Comparison of ENCODE assay signal across 8 mouse cellular contexts in genomic region chrX:85775879-85776543, GRCm38 (mm10). TPM values are rescaled to one million over a fixed set of nuclear protein-coding genes. Genes with fewer than 3 reads are reported as not detected.
DNase-seq lines count a peak whose midpoint lies in the region; ATAC-seq and TF ChIP-seq lines count a peak whose summit lies in the region.

No protein-coding gene starts in this region.

- 22% methylated on average over 22 of the region's 22 CpGs for WGBS in heart, adult 2 months
- 27% methylated on average over 22 of the region's 22 CpGs for WGBS in forebrain, postnatal 0 days
- WGBS in limb, embryonic 11.5 days, result 14% methylated on average over 20 of the region's 22 CpGs

- ATAC-seq in forebrain, postnatal 0 days, result peak; percentile 24
- ATAC-seq in limb, embryonic 11.5 days (ENCODE audit: insufficient number of reproducible peaks, low FRiP score, low TSS enrichment, low read depth), result no peak; the same call in 1 of the 2 replicates

- H3K36me3 ChIP-seq in heart, adult 2 months (ENCODE audit: control insufficient read depth, insufficient read depth, low read length), result no peaks in the 10 kb centered on the region
- no peaks in the 10 kb centered on the region for H3K36me3 ChIP-seq in forebrain, postnatal 0 days (ENCODE audit: insufficient read depth)
- H3K36me3 ChIP-seq in limb, embryonic 11.5 days (ENCODE audit: control insufficient read depth, insufficient read depth, low read length), result no peaks in the 10 kb centered on the region
- H3K36me3 ChIP-seq in myocyte (ENCODE audit: control insufficient read depth, insufficient read depth), result no peaks in the 10 kb centered on the region

- no peak overlapping the region for H3ac ChIP-seq in myocyte (ENCODE audit: control insufficient read depth, insufficient read length)

- peak overlapping the region; percentile 83 for H3K9ac ChIP-seq in heart, adult 2 months (ENCODE audit: low read depth, low read length)
- H3K9ac ChIP-seq in forebrain, postnatal 0 days, result peak overlapping the region; percentile 62
- peak overlapping the region; percentile 40 for H3K9ac ChIP-seq in limb, embryonic 11.5 days (ENCODE audit: low read length)

- no peak for TF ChIP-seq CTCF in heart, adult 2 months (IDR thresholded peaks at IDR 0.05)
- no peak for TF ChIP-seq CTCF in forebrain, postnatal 0 days (IDR thresholded peaks at IDR 0.05; ENCODE audit: low read depth)

- peak overlapping the region; percentile 55 for H3K4me3 ChIP-seq in heart, adult 2 months
- peak overlapping the region; percentile 48 for H3K4me3 ChIP-seq in forebrain, postnatal 0 days (ENCODE audit: low read depth, low read length)
- peak overlapping the region; percentile 42 for H3K4me3 ChIP-seq in limb, embryonic 11.5 days (ENCODE audit: low read depth, low read length)
- peak overlapping the region; percentile 46 for H3K4me3 ChIP-seq in myocyte

- peak overlapping the region; percentile 52 for H3K4me2 ChIP-seq in forebrain, postnatal 0 days (ENCODE audit: low read depth)
- peak overlapping the region; percentile 58 for H3K4me2 ChIP-seq in limb, embryonic 11.5 days (ENCODE audit: low read depth, severe bottlenecking)
- peak overlapping the region; percentile 64 for H3K4me2 ChIP-seq in myocyte (ENCODE audit: low read depth)

- H3K27me3 ChIP-seq in heart, adult 2 months (ENCODE audit: control insufficient read depth, insufficient read depth, low read length), result no peaks in the 10 kb centered on the region
- no peaks in the 10 kb centered on the region for H3K27me3 ChIP-seq in forebrain, postnatal 0 days (ENCODE audit: insufficient read depth, low read length)
- no peaks in the 10 kb centered on the region for H3K27me3 ChIP-seq in limb, embryonic 11.5 days (ENCODE audit: control insufficient read depth, insufficient read depth, low read length)
- no peaks in the 10 kb centered on the region for H3K27me3 ChIP-seq in myocyte (ENCODE audit: control insufficient read depth, insufficient read depth, insufficient read length)

- no peaks in the 10 kb centered on the region for H3K9me3 ChIP-seq in forebrain, postnatal 0 days (ENCODE audit: low read length)
- no peaks in the 10 kb centered on the region for H3K9me3 ChIP-seq in limb, embryonic 11.5 days (ENCODE audit: control insufficient read depth, low read length)

- intact Hi-C loops in heart, adult 2 months (cut with DNase I), result loop anchor here (5.0 kb wide), 2 partner anchors 101 to 199 kb away; no protein-coding TSS in a partner anchor
- intact Hi-C loops in heart, postnatal 10 days (cut with DNase I), result loop anchor here (5.0 kb wide), 1 partner anchor 111 kb away; no protein-coding TSS in a partner anchor

- DNase-seq in heart, adult 2 months, result no peak
- no peak for DNase-seq in heart, postnatal 10 days
- peak; percentile 34 for DNase-seq in 3T3-L1 (ENCODE audit: low read depth, low spot score)
- DNase-seq in adrenal gland, postnatal 25 days, result peak; percentile 3
- DNase-seq in forebrain, postnatal 0 days, result peak; percentile 52
- no peak for DNase-seq in limb, embryonic 11.5 days (ENCODE audit: low spot score)
- no peak for DNase-seq in ovary, postnatal 10 days (ENCODE audit: low spot score)

- TF ChIP-seq POLR2A in heart, adult 2 months (IDR thresholded peaks at IDR 0.05; ENCODE audit: insufficient read depth, low read depth, low read length), result no peak
- no peak for TF ChIP-seq POLR2A in myocyte (IDR thresholded peaks at IDR 0.05; ENCODE audit: insufficient read length, low read depth)

- peak overlapping the region; percentile 72 for H3K27ac ChIP-seq in heart, adult 2 months
- peak overlapping the region; percentile 75 for H3K27ac ChIP-seq in forebrain, postnatal 0 days (ENCODE audit: low read depth, low read length)
- no peak overlapping the region for H3K27ac ChIP-seq in limb, embryonic 11.5 days (replicated peaks; ENCODE audit: low read depth, low read length)

- TF ChIP-seq EP300 in heart, adult 2 months (IDR thresholded peaks at IDR 0.05; ENCODE audit: insufficient read depth, low read depth, low read length), result no peak

- no peaks in the 10 kb centered on the region for H3K79me2 ChIP-seq in heart, adult 2 months (replicated peaks; ENCODE audit: control insufficient read depth, insufficient read depth, low read length)
- H3K79me2 ChIP-seq in myocyte (ENCODE audit: control insufficient read depth, insufficient read depth), result no peaks in the 10 kb centered on the region

- H3K4me1 ChIP-seq in heart, adult 2 months (ENCODE audit: control insufficient read depth, insufficient read depth, low read length), result peaks cover 1% of the 10 kb centered on the region; the same call in 1 of the 2 replicates
- H3K4me1 ChIP-seq in forebrain, postnatal 0 days (ENCODE audit: insufficient read depth), result no peaks in the 10 kb centered on the region
- no peaks in the 10 kb centered on the region for H3K4me1 ChIP-seq in limb, embryonic 11.5 days (ENCODE audit: control insufficient read depth, insufficient read depth, low read length)

TF ChIP-seq in myocyte, 11 proteins besides CTCF, POLR2A, EP300 and RAD21:
- TF ChIP-seq REST (IDR thresholded peaks at IDR 0.05; ENCODE audit: insufficient read depth, insufficient read length), result no peak
- no peak for TF ChIP-seq POLR2AphosphoS2 (IDR thresholded peaks at IDR 0.05; ENCODE audit: insufficient read length, low read depth)
- TF ChIP-seq MYOG (IDR thresholded peaks at IDR 0.05; ENCODE audit: control insufficient read depth in 1 of 3, insufficient read depth in 1 of 3, insufficient read length in 2 of 3, low read depth in 2 of 3), result no peak

RNA-seq across cellular contexts. Expression of gene Gk, which starts 0.6 kb away (rescaled TPM):
- total RNA-seq in heart, adult 2 months (2021), result 10 to 100 TPM; 23.9 to 26.7 TPM
- 6.6 and 13.6 TPM in 2 replicates for polyA plus RNA-seq in heart, adult 2 months (2012; rRNA removed)
- total RNA-seq in heart, postnatal 10 days (2021), result 10 to 100 TPM; 44.5 to 56.1 TPM
- 28.5 and 44.7 TPM in 2 replicates for total RNA-seq in adrenal gland, postnatal 25 days (2021)
- 12.1 and 17.0 TPM in 2 replicates for total RNA-seq in forebrain, postnatal 0 days (2014; rRNA removed)
- 6.6 and 8.9 TPM in 2 replicates for polyA plus RNA-seq in forebrain, postnatal 0 days (2015; fragmentation: Nextera tagmentation; extraction: Ambion mirVana)
- 5.3 and 5.7 TPM in 2 replicates for polyA plus RNA-seq in limb, embryonic 11.5 days (2014; fragmentation: Nextera tagmentation; extraction: Ambion mirVana)
- 1.6 TPM for polyA plus RNA-seq in myocyte (2012; fragmentation: generic; extraction: Trizol)

Comparison
In these comparisons a context has a peak if more than half of its experiments do, and no peak if none do; other contexts are left out.
1. DNase-seq: peak in 3T3-L1 (single experiment), adrenal gland, postnatal 25 days (single experiment) and forebrain, postnatal 0 days (single experiment); none in heart, adult 2 months (0 of 2), heart, postnatal 10 days (0 of 2), limb, embryonic 11.5 days (single experiment) and ovary, postnatal 10 days (single experiment).
2. Peak in every context shown above with its lines, with median percentiles within 50 percentile points of each other: H3K4me3 ChIP-seq, H3K9ac ChIP-seq and H3K4me2 ChIP-seq.